Mouse (Mus musculus) spleen, postnatal 10 days (tissue): ENCODE results near the gene Sap30bp.
A peak's percentile ranks its signal among the peaks of the same experiment; 100 is the strongest.

Experiments
- DNase-seq, 2 experiments: peaks; one replicate each; pipeline ENCODE4 v3.0.0; 2021 to 2022; ENCODE audit warnings: low spot score in 2 of 2

Gene Sap30bp

GRCm38 (mm10) chr11:115904956-115905790 lies 27.9 kb upstream of the Sap30bp start:
- DNase-seq = no peak

- no peak for DNase-seq
These were observed 27.0 kb upstream of the Sap30bp start for GRCm38 (mm10) chr11:115906116-115906515.

DNA sequence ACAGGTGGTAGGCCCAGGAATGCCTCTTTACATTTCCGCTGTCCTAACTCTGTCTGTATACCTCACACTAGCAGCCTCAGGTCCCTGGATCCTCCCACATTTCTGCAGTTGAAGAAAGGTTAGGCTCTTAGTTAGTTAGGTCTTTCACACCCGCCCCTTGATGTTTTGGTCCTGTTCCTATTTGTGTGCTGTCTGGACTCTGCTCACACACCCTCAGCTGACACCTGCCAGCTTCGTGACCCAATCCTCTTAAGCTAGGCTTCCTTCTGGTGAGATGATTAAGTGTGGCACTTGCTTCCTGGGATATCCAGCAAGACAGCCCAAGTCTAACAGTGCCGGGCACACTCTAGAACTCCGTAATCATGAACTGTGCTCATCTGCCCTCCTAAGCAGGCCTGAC lies 26.6 kb upstream of the Sap30bp start:
- no peak for DNase-seq

DNA sequence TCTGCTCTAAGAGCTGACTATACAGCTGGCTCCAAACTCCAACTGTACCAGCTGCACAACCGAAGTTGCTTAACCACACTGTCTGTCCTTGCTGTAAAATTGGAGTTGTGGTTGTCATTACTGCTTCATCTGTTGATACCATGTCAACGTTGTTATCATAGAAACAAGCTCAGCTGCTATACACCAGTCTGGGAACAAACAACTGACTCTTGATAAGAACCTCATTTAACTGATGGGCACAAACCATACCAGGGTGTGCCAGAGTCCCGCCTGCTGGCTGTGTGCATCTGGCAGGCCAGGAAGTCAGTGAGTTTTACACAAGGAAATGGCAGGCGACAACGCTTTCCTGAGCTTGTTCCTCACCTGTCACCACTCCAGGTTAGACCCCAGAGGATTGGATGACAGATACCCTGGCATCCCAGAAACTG lies 21.9 kb upstream of the Sap30bp start:
- peak in 1 of 2 experiments; percentile 63 for DNase-seq

DNA sequence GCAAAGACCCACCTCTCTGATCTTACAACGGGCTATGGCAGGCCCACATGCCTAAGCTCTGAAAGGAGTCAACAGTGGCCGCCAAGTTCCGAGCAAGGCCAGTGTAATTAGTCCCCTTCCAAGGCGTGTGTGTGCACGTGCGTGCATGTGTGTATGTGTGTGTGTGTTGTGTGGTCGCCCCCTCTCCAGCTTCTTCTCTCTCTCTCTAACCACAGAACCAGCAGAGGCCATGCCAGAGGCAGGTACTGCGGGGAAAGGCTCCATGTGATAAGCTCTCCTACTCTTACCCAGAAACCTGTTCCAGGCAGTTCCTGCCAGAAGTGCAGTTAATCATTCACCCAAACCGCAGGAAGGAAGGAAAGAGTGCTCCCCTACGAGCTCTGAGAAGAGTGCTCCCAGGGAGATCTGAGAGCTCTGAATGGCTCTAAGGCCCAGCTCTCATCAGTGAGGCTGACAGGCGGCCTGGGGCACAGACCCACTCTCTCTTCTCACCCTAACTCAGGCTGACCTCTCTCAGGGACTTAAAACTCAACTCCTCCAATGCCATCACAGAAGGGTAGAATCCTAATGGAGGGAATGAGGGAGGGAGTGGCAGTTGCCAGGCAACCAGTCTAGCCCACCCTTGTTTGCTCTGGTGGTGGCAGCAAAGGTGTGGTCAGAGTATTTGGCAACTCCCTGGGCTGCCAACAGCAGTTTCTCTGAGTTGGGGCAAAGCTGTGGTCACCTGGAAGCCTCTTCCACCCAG lies 21.3 kb upstream of the Sap30bp start, which contains the start of gene Smim6:
TSS of gene Smim6 (plus strand) at position 386 of the 745 bp plus-strand sequence.
- peak; percentile 50 to 59 for DNase-seq

GRCm38 (mm10) chr11:115916579-115916978 lies 16.5 kb upstream of the Sap30bp start:
- DNase-seq = no peak

- no peak for DNase-seq
These were observed 14.4 kb upstream of the Sap30bp start for GRCm38 (mm10) chr11:115918637-115919036.

DNA sequence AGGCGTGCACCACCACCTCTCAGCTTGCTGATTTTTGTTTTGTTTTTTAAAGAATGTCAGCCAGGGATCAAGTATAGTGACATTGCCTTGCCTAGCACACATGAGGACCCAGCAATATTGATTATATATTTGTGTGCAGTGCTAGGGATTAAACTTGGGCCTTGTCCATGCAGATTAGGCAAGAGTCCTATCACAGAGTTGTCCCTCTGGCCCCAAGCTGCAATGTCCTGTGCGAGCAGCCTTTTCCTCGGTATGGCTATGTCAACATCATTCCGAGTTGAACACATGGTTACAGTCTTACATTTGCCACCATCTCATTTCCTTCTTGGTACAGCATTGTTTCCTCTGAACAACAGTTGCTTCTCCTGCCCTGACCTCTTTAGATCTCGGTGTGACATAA lies 14.0 kb upstream of the Sap30bp start:
- no peak for DNase-seq

DNA sequence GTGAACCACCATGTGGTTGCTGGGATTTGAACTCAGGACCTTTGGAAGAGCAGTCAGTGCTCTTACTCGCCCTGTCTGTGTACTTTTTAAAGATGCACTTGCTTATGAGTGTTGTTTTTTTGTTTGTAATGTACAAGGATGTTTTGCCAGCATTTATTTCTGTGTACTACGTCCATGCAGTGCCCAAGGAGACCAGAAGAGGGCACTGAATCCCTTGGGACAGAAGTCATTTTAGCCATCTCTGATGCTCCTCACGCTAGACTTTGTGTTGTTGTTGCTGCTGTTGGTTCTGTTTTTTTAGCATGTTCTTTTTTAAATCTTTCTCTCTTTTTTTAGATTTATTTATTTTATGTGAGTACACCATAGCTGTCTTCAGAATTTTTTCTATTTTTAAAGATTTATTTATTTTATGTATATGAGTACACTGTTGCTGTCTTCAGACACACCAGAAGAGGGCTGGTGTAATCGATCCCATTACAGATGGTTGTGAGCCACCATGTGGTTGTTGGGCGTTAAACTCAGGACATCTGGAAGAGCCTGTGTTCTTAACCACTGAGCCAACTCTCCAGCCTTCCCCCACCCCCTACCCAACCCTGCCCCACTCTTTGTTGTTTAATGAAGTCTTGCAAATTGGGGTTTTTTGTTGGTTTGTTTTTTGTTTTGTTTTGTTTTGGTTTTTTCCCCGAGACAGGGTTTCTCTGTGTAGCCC lies 12.8 kb upstream of the Sap30bp start:
- DNase-seq = peak; percentile 70 to 81

GRCm38 (mm10) chr11:115921986-115922385 lies 11.1 kb upstream of the Sap30bp start:
- no peak for DNase-seq

GRCm38 (mm10) chr11:115929031-115929430 lies 4.1 kb upstream of the Sap30bp start:
- DNase-seq = peak in 1 of 2 experiments; percentile 47

DNA sequence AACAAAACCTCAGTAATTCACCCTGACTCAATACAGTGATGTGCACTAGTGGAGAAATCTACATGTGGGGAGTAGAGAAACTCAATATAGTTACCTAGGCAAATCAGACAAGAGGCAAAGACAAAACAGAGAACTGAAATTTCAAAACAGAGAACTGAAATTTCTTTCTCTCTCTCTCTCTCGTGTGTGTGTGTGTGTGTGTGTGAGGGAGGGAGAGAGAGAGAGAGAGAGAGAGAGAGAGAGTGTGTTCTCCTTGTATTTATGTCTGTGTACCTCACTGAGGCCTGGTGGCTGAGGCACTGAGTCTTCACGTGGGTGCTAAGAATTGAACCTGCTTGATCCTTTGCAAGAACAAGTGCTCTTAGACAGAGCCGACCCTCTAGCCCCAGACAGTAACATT lies 3.3 kb upstream of the Sap30bp start:
- no peak for DNase-seq

DNA sequence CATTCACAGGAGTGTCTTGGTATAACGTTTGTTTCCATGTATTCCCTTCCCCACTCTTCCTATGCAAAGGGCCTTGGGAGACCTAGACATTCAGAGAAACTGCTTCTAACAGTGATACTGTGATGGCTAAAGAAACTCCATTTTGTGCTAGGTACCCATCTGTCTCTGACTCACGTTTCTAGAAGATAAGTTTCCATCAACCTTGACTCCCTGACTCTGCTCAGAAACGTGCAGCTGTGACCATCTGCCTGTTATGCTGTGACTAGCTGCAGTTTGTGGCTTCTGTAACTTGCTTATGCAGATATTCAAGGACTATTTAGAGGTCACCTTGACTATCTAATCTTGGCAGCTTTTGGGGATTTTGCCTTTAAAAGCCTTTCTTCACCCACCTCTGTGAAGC lies 1.8 kb upstream of the Sap30bp start:
- no peak for DNase-seq

- DNase-seq = no peak
These were observed 647 bp downstream of the Sap30bp start for GRCm38 (mm10) chr11:115933747-115934110.

DNA sequence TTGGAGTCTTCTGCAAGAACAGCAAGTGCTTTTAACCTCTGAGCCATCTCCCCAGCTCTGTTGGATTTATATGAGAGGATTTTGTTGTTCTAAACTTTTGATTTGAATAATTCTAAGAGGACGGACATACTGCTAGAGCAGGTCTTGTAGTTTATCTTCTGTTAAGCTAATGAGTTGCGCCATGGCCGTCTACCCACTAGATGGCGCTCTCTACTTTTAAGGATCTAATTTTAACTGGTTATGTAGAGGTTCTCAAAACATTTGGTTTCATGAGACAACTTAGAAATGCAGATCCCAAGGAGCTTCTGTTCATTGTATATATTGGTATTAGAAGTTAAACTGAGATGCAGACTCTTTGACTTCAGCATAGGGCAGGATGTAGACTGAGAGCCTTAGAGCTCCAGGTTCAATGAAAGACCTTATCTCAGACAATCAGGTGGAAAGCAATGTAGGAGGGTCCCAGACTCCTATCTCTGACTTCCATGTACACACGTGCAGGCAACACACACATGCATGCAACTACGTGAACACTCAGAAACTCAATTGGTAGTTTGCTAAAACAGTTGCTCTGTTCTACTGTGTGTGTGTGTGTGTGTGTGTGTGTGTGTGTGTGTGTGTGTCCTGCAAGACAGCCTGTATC lies 6.7 kb downstream of the Sap30bp start:
- peak; percentile 48 to 76 for DNase-seq

DNA sequence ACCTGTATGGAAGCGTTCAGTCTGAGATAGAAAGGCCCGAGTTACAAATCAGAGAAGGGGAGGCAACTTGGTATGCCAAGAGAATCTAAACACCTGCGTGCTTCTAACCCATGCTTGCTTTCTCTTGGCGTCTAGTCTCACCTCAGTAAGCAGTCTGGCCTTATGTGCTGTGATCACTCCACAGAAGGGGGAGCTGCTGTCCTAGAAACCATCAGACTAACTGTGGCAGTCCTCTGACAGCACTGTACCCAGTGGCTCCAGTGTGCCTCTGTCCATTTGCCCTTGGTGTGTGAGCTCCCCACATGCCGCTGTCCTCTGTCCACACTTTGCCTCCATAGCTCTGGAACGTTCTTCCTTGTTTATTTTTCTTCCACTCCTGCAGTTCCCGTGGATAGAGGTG lies 8.9 kb downstream of the Sap30bp start:
- DNase-seq = no peak

- no peak for DNase-seq
These were observed 12.2 kb downstream of the Sap30bp start for GRCm38 (mm10) chr11:115945247-115945646.

- no peak for DNase-seq
These were observed 13.2 kb downstream of the Sap30bp start for GRCm38 (mm10) chr11:115946221-115946828.

- DNase-seq = no peak
These were observed 15.2 kb downstream of the Sap30bp start for GRCm38 (mm10) chr11:115948316-115948715.

- no peak for DNase-seq
These were observed 17.6 kb downstream of the Sap30bp start for GRCm38 (mm10) chr11:115950719-115951118.

DNA sequence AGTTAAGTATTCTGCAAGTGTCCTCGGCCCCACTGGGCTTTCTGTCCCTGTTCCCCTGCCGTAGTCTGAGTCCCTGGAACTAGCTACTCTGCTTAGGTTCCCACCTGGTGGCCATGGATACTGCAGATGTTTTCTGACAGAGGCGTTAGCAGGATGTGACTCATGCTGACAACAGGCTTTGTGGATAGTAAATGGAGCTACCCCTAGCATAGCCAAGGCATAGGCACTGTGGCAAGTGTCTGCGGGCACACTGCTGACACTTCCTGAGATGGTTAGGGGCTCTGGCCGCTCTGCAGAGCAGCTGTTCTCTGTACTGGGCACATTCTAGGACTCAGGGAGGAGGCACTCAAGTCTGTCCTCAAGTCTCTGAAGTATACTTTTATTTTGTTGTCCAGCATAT lies 21.6 kb downstream of the Sap30bp start:
- DNase-seq = no peak
